Mouse (Mus musculus): Measurements from ENCODE around the gene Ppm1n.

DNA sequence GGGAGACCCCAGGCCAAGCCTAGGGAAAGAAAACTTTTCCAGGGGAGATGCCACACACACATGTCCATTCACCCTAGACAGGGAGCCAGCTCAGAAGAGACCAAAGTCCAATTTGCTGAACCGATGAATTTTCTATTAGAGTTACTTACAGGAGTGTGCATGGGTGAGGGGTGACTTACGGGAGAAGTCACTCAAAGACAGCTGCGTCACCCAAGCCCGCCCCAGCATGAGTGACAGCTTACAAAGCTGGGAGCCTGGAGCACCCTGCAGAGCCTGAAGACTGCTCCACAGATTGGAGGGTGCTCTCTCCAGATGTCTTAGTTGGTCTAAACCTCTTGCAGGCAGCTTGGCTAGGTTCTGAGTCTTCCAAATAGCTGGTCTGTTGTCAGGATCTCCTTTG is 32.1 kb upstream of the Ppm1n start:
- TF ChIP-seq EP300 (IDR thresholded peaks at IDR 0.05; ENCODE audit: insufficient read depth, low read depth, low read length) (no peak), CTCF (IDR thresholded peaks at IDR 0.05; ENCODE audit: low read depth, low read length) (no peak), POLR2A (IDR thresholded peaks at IDR 0.05; ENCODE audit: insufficient read depth, low read length) (no peak)
